Mouse (Mus musculus): ENCODE results near the gene Sept12.

- TF ChIP-seq POLR2A (IDR thresholded peaks at IDR 0.05; ENCODE audit: low read depth, low read length), result no peak
- no peak for TF ChIP-seq CTCF (IDR thresholded peaks at IDR 0.05; ENCODE audit: extremely low read depth, insufficient read length, insufficient replicate concordance, low read depth, low read length)
Measured at GRCm38 (mm10) chr16:5024021-5024420, 26.4 kb upstream of the Sept12 start.
